Mouse (Mus musculus): ENCODE measurements around the gene Wipi1.
A peak's percentile ranks its signal among the peaks of the same experiment; 100 is the strongest.

The Wipi1 gene

GRCm38 (mm10) chr11:109619055-109619454, 7.3 kb upstream of the Wipi1 start:
- peak; percentile 66 for DNase-seq (ENCODE audit: low read depth)

GRCm38 (mm10) chr11:109616766-109617165, 5.0 kb upstream of the Wipi1 start:
- no peak for DNase-seq (ENCODE audit: low read depth)

- no peak for DNase-seq (ENCODE audit: low read depth)
These were observed 4.6 kb upstream of the Wipi1 start for GRCm38 (mm10) chr11:109616352-109616751.

- no peak for DNase-seq (ENCODE audit: low read depth)
These were observed 3.5 kb upstream of the Wipi1 start for GRCm38 (mm10) chr11:109615286-109615685.

GRCm38 (mm10) chr11:109612871-109613529, 1.2 kb upstream of the Wipi1 start:
- DNase-seq (ENCODE audit: low read depth) = no peak

- no peak for DNase-seq (ENCODE audit: low read depth)
These were observed 918 bp downstream of the Wipi1 start for GRCm38 (mm10) chr11:109610795-109611302.

- no peak for DNase-seq (ENCODE audit: low read depth)
These were observed 1.5 kb downstream of the Wipi1 start for GRCm38 (mm10) chr11:109610046-109610794.

- no peak for DNase-seq (ENCODE audit: low read depth)
These were observed 2.7 kb downstream of the Wipi1 start for GRCm38 (mm10) chr11:109608976-109609625.

- DNase-seq (ENCODE audit: low read depth) = no peak
These were observed 4.2 kb downstream of the Wipi1 start for GRCm38 (mm10) chr11:109607600-109607999.

- DNase-seq (ENCODE audit: low read depth) = no peak
These were observed 12.8 kb downstream of the Wipi1 start for GRCm38 (mm10) chr11:109598778-109599570.

GRCm38 (mm10) chr11:109594761-109595160, 17.0 kb downstream of the Wipi1 start:
- DNase-seq (ENCODE audit: low read depth) = no peak

GRCm38 (mm10) chr11:109593200-109593981, 18.4 kb downstream of the Wipi1 start:
- DNase-seq (ENCODE audit: low read depth) = no peak

GRCm38 (mm10) chr11:109591511-109591910, 20.3 kb downstream of the Wipi1 start:
- DNase-seq (ENCODE audit: low read depth) = no peak

GRCm38 (mm10) chr11:109590012-109590411, 21.8 kb downstream of the Wipi1 start:
- DNase-seq (ENCODE audit: low read depth) = no peak

GRCm38 (mm10) chr11:109587638-109588374, 24.0 kb downstream of the Wipi1 start:
- no peak for DNase-seq (ENCODE audit: low read depth)

GRCm38 (mm10) chr11:109587019-109587418, 24.7 kb downstream of the Wipi1 start:
- DNase-seq (ENCODE audit: low read depth) = no peak

GRCm38 (mm10) chr11:109586424-109586823, 25.3 kb downstream of the Wipi1 start:
- DNase-seq (ENCODE audit: low read depth) = no peak

GRCm38 (mm10) chr11:109584843-109585713, 26.7 kb downstream of the Wipi1 start:
- peak; percentile 73 for DNase-seq (ENCODE audit: low read depth)

GRCm38 (mm10) chr11:109583986-109584385, 27.8 kb downstream of the Wipi1 start:
- no peak for DNase-seq (ENCODE audit: low read depth)
